Comparison of ENCODE assay signal across 9 mouse cellular contexts in the genomic region with DNA sequence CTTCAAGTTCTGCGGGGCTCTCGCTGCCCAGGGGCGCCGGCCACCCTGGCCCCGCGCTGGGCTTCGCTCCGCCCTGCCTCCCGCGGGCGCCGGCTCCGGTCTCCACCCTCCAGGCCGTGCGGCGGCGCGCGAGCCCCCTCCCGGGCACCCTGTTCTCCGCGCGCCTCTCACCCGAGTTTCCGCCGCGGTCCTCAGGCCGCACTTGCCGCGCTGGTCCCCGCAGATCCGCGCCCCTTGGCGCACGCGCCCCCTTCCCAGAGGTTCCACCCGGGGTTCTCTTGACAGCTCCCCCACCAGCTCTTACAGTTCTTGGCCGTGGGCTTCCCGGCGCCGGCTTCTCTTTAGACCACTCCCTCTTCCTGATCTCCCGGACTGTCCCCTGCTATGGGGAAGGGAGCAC. TPM values are rescaled to one million over a fixed set of nuclear protein-coding genes. Genes with fewer than 3 reads are reported as not detected.
DNase-seq lines count a peak whose midpoint lies in the region; ATAC-seq and TF ChIP-seq lines count a peak whose summit lies in the region.
"Had no signal": no experiment of that assay in that cellular context is flagged by ENCODE, and none has a peak within 500 bp of the region (broad histone marks: within the 10 kb centered on the region; RNA-seq: fewer than 3 reads in every experiment).

No protein-coding gene starts in this region.

- peak overlapping the region; percentile 24 for H3K27ac ChIP-seq in embryonic fibroblast, embryonic 13.5 days (ENCODE audit: insufficient read depth, low read length)
- peak overlapping the region; percentile 83 for H3K27ac ChIP-seq in lung, embryonic 16.5 days (ENCODE audit: low read length)

- peak; percentile 60 for DNase-seq in ovary, postnatal 10 days (ENCODE audit: low spot score)
- no peak for DNase-seq in ovary, adult 18-20 months (ENCODE audit: low spot score)
- DNase-seq in heart, postnatal 4 days: peak; percentile 82
- DNase-seq in layer of hippocampus, adult 9-11 months: peak; percentile 59
- peak; percentile 57 to 60 for DNase-seq in right cerebral cortex, adult 2 months (ENCODE audit: low spot score in 2 of 2)
- DNase-seq in yolk sac, embryonic 10.5 days (ENCODE audit: low spot score): no peak

- peak overlapping the region; percentile 86 for H3K9ac ChIP-seq in lung, embryonic 16.5 days (ENCODE audit: low read length)

- H3K4me1 ChIP-seq in embryonic fibroblast, embryonic 13.5 days (ENCODE audit: control insufficient read depth, insufficient read depth, low read length): 0 out of 2 replicates have a peak, but pooled peaks cover 4% of the 10 kb centered on the region
- H3K4me1 ChIP-seq in lung, embryonic 16.5 days (replicated peaks; ENCODE audit: control insufficient read depth, insufficient read depth, low read length): peaks cover 21% of the 10 kb centered on the region

- no peak; the same call in 1 of the 2 replicates for TF ChIP-seq POLR2A in embryonic fibroblast, embryonic 13.5 days (IDR thresholded peaks at IDR 0.05; ENCODE audit: low read depth, low read length)

- no peaks in the 10 kb centered on the region for H3K9me3 ChIP-seq in lung, embryonic 16.5 days (ENCODE audit: control insufficient read depth, low read length)

- H3K4me3 ChIP-seq in embryonic fibroblast, embryonic 13.5 days (ENCODE audit: insufficient read depth, low read length): peak overlapping the region; percentile 57
- H3K4me3 ChIP-seq in lung, embryonic 16.5 days (ENCODE audit: low read length): peak overlapping the region; percentile 93

- TF ChIP-seq CTCF in embryonic fibroblast, embryonic 13.5 days (IDR thresholded peaks at IDR 0.05; ENCODE audit: borderline replicate concordance, insufficient read depth, low read length): no peak

- H3K36me3 ChIP-seq in lung, embryonic 16.5 days (ENCODE audit: control insufficient read depth, insufficient read depth, low read length): peaks cover 13% of the 10 kb centered on the region; the same call in 1 of the 2 replicates

- peak overlapping the region; percentile 79 for H3K4me2 ChIP-seq in lung, embryonic 16.5 days (ENCODE audit: low read depth, low read length)

- WGBS in lung, embryonic 16.5 days: under 1% methylated on average over 36 of the region's 42 CpGs

- H3K27me3 ChIP-seq in lung, embryonic 16.5 days (ENCODE audit: control insufficient read depth, insufficient read depth, low read depth, low read length): no peaks in the 10 kb centered on the region

- peak; percentile 89 for ATAC-seq in lung, embryonic 16.5 days (ENCODE audit: low read depth)

RNA-seq across cellular contexts. Expression of gene Lrrc8a, which starts 0.4 kb away (rescaled TPM):
- 40.7 and 41.7 TPM in 2 replicates for polyA plus RNA-seq in embryonic fibroblast, embryonic 13.5 days (2011; ENCODE audit: insufficient read length, low read depth, missing spikeins)
- total RNA-seq in heart, postnatal 4 days (2021): 10 to 100 TPM; 56.3 to 59.2 TPM
- 41.9 and 42.0 TPM in 2 replicates for polyA plus RNA-seq in lung, embryonic 16.5 days (2015; fragmentation: Nextera tagmentation; extraction: Ambion mirVana)

RNA-seq across cellular contexts. Expression of gene Gm28035, which starts 2.5 kb away (rescaled TPM):
- 2.3 and 5.8 TPM in 2 replicates for polyA plus RNA-seq in embryonic fibroblast, embryonic 13.5 days (2011; ENCODE audit: insufficient read length, low read depth, missing spikeins)
- total RNA-seq in heart, postnatal 4 days (2021): 1 to 10 TPM in 1 of 2 experiments, under 1 TPM in 1; 0.88 to 1.5 TPM
- polyA plus RNA-seq in lung, embryonic 16.5 days (2015; fragmentation: Nextera tagmentation; extraction: Ambion mirVana): 0.16 and 0.18 TPM in 2 replicates

RNA-seq across cellular contexts. Expression of gene Phyhd1, which starts 28.1 kb away (rescaled TPM):
- 81.8 and 101 TPM in 2 replicates for polyA plus RNA-seq in embryonic fibroblast, embryonic 13.5 days (2011; ENCODE audit: insufficient read length, low read depth, missing spikeins)
- 10 to 100 TPM; 20.6 to 26.0 TPM for total RNA-seq in heart, postnatal 4 days (2021)
- polyA plus RNA-seq in lung, embryonic 16.5 days (2015; fragmentation: Nextera tagmentation; extraction: Ambion mirVana): 7.4 and 8.2 TPM in 2 replicates

RNA-seq across cellular contexts. Expression of gene Kyat1, which starts 32.2 kb away (rescaled TPM):
- polyA plus RNA-seq in embryonic fibroblast, embryonic 13.5 days (2011; ENCODE audit: insufficient read length, low read depth, missing spikeins): 4.7 and 5.2 TPM in 2 replicates
- total RNA-seq in heart, postnatal 4 days (2021): 10 to 100 TPM; 33.3 to 35.3 TPM
- 12.7 and 12.9 TPM in 2 replicates for polyA plus RNA-seq in lung, embryonic 16.5 days (2015; fragmentation: Nextera tagmentation; extraction: Ambion mirVana)

RNA-seq across cellular contexts. Expression of gene Gm28038, which starts 43.0 kb away (rescaled TPM):
- 37.7 and 57.8 TPM in 2 replicates for polyA plus RNA-seq in embryonic fibroblast, embryonic 13.5 days (2011; ENCODE audit: insufficient read length, low read depth, missing spikeins)
- 1 to 10 TPM in 1 of 2 experiments, not detected in 1; 4.6 TPM for total RNA-seq in heart, postnatal 4 days (2021)
- polyA plus RNA-seq in lung, embryonic 16.5 days (2015; fragmentation: Nextera tagmentation; extraction: Ambion mirVana): not detected in 2 replicates
- polyA plus RNA-seq: brain, embryonic 14.5 days had no signal

Comparison
In these comparisons a context has a peak if more than half of its experiments do, and no peak if none do; other contexts are left out.
1. DNase-seq: peak in ovary, postnatal 10 days (single experiment), heart, postnatal 4 days (single experiment), layer of hippocampus, adult 9-11 months (single experiment) and right cerebral cortex, adult 2 months (2 of 2); none in ovary, adult 18-20 months (single experiment) and yolk sac, embryonic 10.5 days (single experiment).